Mouse (Mus musculus) lung, adult 2 months (tissue): ENCODE results near the gene Ndc80.

Experiments used
- CTCF ChIP-seq: fragments of 200-500 bp; IDR thresholded peaks from 2 replicates; pipeline ENCODE4 v1.5.1; 2011; ENCODE audit warnings: mild to moderate bottlenecking, low read length, control low read depth; ENCODE audit not compliant: insufficient read depth
- POLR2A ChIP-seq: fragments of 200-500 bp; IDR thresholded peaks from 2 replicates; pipeline ENCODE4 v1.6.1; 2011; ENCODE audit warnings: low read depth, mild to moderate bottlenecking, control low read depth, low read length, borderline replicate concordance; ENCODE audit errors: extremely low read depth

DNA sequence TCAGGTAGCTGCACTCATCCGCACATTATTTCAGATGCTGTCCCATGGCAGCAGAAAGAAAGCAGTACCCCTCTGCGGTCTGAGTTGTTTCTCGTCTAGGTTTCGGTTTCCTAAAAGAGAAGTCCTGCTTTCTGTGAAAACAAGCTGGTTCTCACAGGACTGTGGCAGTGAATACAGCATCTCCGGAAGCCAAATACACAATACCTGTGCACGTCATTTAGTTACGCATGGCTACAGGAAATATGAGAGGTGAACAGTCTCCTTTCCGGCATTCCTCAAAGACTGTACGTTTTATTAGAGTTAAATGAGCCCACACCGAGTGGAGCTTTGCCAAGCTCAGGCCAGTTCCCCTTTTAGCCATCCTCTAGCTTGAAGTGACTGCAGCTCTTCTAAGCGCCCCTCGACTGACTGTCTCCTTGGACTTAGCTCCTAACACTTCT lies 40.8 kb downstream of the Ndc80 start:
- TF ChIP-seq CTCF (no peak), POLR2A (no peak)
